Mouse (Mus musculus): Measurements from ENCODE around the gene Vps51.

The Vps51 gene

GRCm38 (mm10) chr19:6084478-6085248 is 7.6 kb upstream of the Vps51 start, which contains the start of the genes Zfpl1 and Cdca5:
Zfpl1 (minus strand) TSS chr19:6084956.
Cdca5 (plus strand) TSS chr19:6084983.
- intact Hi-C loops (cut with DNase I) = loop anchor here (5.0 kb wide), 1 partner anchor 38 kb away; no protein-coding TSS in a partner anchor

GRCm38 (mm10) chr19:6082156-6082555 is 5.1 kb upstream of the Vps51 start, which contains the start of gene Gm28374:
Gm28374 (minus strand) TSS chr19:6082256.
- intact Hi-C loops (cut with DNase I) = no loop called here

- intact Hi-C loops (cut with DNase I) = no loop called here
Measured at GRCm38 (mm10) chr19:6079983-6080480, 3.0 kb upstream of the Vps51 start, which contains the start of gene Tmem262. Tmem262 (plus strand) TSS chr19:6080033.

- intact Hi-C loops (cut with DNase I) = no loop called here
Measured at GRCm38 (mm10) chr19:6073889-6074288, 3.1 kb downstream of the Vps51 start.

GRCm38 (mm10) chr19:6071261-6071660 is 5.8 kb downstream of the Vps51 start:
- intact Hi-C loops (cut with DNase I) = no loop called here

- intact Hi-C loops (cut with DNase I) = no loop called here
Measured at GRCm38 (mm10) chr19:6070571-6071250, 6.3 kb downstream of the Vps51 start.

GRCm38 (mm10) chr19:6069851-6070250 is 7.2 kb downstream of the Vps51 start:
- intact Hi-C loops (cut with DNase I) = no loop called here

- intact Hi-C loops (cut with DNase I) = no loop called here
Measured at GRCm38 (mm10) chr19:6068951-6069350, 8.1 kb downstream of the Vps51 start.

GRCm38 (mm10) chr19:6067724-6068415 is 9.2 kb downstream of the Vps51 start, which contains the start of gene Tm7sf2:
Tm7sf2 (minus strand) TSS chr19:6068373.
- intact Hi-C loops (cut with DNase I) = no loop called here

GRCm38 (mm10) chr19:6067011-6067723 is 9.9 kb downstream of the Vps51 start:
- intact Hi-C loops (cut with DNase I) = no loop called here

GRCm38 (mm10) chr19:6066571-6066970 is 10.5 kb downstream of the Vps51 start:
- intact Hi-C loops (cut with DNase I) = no loop called here

GRCm38 (mm10) chr19:6063081-6063480 is 13.9 kb downstream of the Vps51 start:
- intact Hi-C loops (cut with DNase I) = no loop called here

- intact Hi-C loops (cut with DNase I) = no loop called here
Measured at GRCm38 (mm10) chr19:6062418-6062817, 14.6 kb downstream of the Vps51 start.

GRCm38 (mm10) chr19:6061641-6062302 is 15.3 kb downstream of the Vps51 start:
- intact Hi-C loops (cut with DNase I) = no loop called here

- intact Hi-C loops (cut with DNase I) = no loop called here
Measured at GRCm38 (mm10) chr19:6061021-6061533, 16.0 kb downstream of the Vps51 start, which contains the start of gene Znhit2. Znhit2 (plus strand) TSS chr19:6061192.

GRCm38 (mm10) chr19:6058966-6059365 is 18.1 kb downstream of the Vps51 start:
- intact Hi-C loops (cut with DNase I) = no loop called here

- intact Hi-C loops (cut with DNase I) = no loop called here
Measured at GRCm38 (mm10) chr19:6058513-6058912, 18.5 kb downstream of the Vps51 start.

- intact Hi-C loops (cut with DNase I) = no loop called here
Measured at GRCm38 (mm10) chr19:6057313-6058096, 19.5 kb downstream of the Vps51 start, which contains the start of the genes Mrpl49 and Fau. Mrpl49 (minus strand) TSS chr19:6057785. Fau (plus strand) TSS chr19:6057844.

GRCm38 (mm10) chr19:6056696-6057095 is 20.3 kb downstream of the Vps51 start:
- intact Hi-C loops (cut with DNase I) = no loop called here
